Mouse (Mus musculus): Measurements from ENCODE around the gene Epop.
"Not testable (repeated sequence)": the region's sequence is repeated elsewhere in the genome, so short reads cannot be mapped to it uniquely, and the experiment has no call there.

Gene Epop

DNA sequence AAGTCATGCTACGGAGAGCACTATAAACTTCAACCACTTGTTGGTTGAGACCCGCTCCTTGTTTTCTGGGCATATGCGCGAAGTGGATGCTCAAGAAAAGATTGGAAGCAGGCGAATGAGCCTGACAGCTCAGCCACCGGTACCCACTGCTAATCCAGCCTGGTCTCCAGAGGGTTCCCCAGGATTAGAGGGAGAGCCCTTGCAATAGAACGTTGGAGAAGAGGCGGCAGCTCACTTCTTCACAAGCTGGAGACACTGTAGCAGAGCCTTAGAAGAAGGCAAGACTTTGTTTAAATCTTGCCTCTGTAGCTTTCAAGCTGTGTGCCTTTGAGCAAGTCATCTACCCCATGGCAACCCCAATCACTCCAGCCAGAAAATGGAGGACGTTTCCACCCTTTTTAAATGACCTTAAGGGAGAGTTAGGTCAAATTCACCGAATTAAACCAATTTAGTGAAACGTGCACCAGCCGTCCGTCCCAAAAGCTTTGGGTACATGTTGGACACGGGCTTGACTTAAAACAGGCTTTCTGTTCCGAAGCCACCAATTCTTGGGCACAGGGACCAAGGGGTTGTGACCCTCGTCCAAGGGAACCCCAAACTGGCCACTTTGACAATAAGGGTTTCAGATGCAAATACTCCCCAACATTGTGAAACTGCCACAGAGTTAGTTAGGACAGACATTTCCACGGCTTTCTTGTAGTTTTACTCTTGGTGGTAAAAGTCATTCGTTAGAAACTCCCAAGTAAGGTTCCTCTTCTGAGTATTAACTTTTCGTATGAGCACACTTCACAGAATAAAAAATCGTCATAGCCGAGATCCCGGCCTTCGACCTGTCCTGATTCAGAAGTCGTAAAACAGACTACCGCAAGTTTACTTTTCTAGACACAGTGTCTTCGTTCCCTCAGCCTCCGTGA is 31.5 kb upstream of the Epop start:
- DNase-seq (ENCODE audit: low read depth, low spot score): no peak

DNA sequence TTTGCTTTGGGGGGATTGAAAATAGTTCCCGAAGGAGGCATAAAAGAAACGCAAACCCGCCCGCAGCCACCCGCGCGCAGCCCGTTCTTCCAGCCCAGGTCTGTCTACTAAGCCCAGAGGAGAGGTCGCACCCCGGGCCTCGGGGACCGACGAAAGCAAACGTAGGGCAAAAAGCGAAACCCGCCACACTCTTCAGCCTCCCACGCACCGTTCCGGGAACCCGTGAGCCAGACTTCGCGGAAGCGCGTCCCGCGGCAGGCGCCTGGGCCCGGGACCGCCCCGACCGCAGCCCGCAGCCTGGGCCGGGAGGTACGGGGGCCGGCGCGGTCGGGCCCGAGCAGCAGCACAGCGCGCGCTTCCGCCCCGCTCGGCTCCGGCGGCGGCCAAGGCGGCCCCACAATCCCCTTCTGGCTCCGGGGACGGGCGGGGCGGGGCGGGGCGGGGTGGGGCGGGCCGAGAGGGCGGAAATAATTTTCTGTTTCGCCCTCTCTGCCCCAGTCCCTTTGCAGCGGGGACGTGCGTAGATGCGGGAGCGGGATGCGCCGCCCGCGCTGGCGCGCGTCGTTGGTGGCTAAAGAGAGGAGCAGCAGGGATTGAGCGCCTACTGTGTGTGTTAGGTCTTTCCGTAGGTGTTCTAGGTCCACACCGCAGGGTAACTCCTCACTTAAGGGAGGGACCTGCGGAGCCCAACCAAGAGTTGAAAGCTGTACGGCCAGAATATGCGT is 30.6 kb upstream of the Epop start:
- no peak for DNase-seq (ENCODE audit: low read depth, low spot score)

DNA sequence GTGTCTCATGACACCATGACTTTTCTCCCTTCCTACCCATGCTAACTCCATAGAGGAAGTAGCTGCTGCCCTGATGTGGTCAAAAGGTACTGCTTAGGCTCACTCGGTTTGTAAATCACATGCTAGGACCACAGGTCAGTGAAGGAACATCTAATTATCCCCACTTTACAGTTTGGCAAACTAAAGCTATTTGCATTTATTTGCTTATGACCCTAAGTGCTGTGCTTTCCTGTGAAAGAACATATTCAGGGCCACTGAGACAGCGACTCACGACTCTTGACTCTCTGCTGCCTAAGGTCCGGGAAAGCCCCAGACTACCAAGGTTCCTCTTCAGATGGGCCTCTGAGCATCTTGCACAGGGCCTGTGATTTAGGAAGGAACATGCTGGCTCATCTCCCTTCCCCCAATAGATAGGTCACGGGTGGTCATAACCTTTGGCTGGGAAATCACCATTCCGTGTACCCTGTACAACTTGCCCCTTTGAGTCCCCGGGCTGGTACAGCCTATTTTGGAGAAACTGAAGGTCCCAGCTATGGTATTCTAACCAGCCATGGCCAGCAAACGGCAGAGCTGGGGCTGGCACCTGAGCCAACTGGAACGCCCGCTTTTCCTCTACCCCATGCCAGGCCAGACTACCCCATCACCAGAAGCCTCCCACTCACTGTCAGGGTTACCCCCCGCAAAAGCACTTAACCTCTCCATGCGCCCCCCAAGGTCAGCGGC is 29.9 kb upstream of the Epop start:
- no peak for DNase-seq (ENCODE audit: low read depth, low spot score)

DNA sequence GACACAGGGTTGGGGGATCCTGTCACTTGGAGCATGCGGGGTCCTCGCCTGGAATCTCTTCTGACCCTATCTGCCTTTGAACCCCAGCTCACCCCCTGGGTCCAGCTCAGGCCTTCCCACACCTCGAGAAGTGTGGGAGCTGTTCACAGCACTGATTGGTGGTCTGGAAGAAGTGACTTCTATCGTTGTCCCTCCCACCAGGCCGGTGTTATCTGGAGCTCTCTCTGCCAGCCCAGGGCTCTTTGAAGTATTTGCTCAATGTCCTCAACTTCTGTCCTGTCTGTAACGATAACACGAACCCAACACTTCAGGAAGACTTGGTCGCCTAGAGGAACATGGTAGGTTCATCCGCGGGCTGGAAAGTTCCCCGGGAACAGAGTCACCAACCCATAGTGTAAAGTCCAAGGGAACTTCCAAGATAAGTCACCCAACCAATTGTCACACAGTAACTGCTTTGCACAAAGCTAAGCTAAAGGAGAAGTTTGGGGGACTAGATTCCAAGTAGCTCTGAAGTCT is 29.3 kb upstream of the Epop start:
- no peak for DNase-seq (ENCODE audit: low read depth, low spot score)

DNA sequence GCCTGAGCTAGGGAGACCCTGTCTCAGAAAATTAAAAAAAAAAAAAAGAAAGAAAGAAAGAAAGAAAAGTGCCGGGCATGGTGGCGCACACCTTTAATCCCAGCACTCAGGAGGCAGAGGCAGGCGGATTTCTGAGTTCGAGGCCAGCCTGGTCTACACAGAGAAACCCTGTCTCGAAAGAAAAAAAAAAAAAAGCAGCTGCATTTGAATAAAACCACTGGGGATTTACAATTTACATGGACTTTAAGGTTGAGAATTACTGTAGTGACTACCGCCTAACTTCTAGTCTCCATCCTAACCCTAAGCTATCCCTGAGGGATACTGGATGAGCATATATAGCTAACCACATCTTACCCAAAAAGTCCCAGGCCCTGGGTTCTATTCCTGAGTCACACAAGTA is 28.5 kb upstream of the Epop start:
- not testable (repeated sequence) for DNase-seq (ENCODE audit: low read depth, low spot score)

DNA sequence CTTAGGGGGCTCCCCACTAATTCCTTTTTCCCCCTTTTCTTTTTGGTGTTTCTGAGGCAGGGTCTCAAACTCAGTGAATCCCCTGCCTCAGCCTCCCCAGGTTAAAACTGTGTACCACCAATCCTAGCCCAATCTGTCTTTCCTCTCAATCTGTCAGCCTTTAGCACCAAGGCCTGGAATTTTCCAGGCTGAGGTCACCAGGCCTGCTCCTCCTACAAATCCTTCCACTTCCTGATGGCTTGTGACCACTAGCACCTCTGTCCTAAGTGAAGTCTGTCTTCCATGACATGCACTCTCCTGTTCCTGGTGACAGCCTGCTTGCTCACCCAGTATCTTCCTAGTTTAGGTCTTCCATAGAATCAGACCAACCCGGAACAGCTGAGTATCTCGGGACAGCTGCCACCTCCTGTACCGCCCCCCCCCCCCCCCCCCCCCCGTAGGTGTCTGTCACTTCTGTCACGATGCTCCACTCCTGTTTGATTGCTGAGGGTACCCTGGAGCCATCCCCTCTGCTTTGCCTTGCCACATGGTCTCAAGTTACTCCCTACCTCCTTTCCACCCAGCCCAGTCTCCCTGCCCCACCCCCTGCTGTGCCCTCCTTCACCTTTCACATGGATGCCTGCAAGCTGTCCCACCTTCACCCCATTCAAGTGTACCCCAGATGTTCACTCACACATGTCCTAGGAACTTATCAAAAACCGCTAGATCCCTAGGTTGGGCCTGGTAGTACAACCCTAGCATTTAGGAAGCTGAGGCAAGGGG is 27.9 kb upstream of the Epop start:
- DNase-seq (ENCODE audit: low read depth, low spot score): no peak

DNA sequence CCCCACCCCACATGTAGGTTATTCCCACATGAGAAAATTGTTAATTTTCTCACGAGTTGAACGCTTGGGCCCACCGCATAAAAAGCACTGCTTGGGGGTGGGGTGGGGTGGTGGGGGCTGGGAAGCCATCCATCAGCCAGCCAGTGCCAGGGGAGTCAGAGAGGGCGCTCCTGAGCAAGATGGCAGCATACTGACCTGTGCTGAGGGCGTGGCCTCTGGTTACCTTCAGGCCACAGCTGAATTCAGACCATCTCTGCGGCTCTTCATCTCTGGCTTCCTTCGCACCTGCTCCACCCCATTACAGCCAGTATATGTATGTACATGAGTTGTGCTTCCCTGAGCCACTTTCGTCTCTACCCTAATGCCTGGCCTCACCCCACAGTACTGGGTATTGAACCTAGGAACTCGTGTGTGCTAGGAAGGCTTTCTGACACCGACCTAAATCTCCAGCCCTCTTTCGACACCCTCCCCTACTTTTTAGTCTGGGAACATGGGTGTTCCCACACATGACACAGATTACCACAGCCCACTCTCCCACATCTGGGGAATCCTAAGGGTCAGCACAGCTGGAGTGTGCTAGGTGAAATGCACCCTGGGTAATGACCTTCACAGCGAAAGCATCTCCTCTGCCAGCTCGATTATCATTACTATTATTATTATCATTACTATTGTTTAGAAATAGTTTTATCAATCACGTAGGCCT is 26.9 kb upstream of the Epop start:
- DNase-seq (ENCODE audit: low read depth, low spot score): no peak

DNA sequence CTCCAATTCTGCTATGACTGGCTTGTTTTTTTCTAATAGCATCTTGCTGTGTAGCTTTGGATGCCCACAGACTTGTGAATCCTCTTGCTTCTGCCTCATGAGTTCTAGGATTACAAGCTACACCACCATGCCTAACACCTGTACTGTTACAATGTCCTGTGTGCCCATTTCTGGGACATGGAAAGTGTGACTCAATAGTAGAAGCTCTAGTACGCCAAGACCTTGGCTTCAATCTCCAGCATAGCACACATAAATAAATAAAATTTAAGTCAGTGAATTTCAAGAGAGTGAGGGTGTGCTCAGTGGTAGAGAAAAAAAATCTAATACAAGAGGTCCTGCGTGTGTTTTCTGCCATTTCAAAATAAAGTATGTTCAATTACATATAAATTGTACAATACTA is 24.7 kb upstream of the Epop start:
- no peak for DNase-seq (ENCODE audit: low read depth, low spot score)

DNA sequence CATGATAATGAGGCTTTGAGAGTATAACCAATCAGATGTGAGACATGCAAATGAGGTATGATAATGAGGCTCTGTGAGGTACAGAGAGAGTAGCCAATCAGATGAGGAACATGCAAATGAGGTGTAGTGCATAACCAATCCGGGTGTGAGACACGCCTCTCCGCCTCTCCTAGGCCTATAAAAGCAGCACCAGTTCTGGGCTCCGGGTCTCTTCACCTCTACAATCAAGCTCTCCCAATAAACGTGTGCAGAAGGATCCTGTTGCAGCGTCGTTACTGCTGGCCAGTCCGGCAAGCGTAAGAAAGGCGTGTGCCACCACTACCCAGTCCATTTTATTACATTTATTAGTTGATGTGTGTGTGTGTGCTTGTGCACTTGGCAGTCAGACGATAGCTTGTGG is 23.9 kb upstream of the Epop start:
- not testable (repeated sequence) for DNase-seq (ENCODE audit: low read depth, low spot score)

DNA sequence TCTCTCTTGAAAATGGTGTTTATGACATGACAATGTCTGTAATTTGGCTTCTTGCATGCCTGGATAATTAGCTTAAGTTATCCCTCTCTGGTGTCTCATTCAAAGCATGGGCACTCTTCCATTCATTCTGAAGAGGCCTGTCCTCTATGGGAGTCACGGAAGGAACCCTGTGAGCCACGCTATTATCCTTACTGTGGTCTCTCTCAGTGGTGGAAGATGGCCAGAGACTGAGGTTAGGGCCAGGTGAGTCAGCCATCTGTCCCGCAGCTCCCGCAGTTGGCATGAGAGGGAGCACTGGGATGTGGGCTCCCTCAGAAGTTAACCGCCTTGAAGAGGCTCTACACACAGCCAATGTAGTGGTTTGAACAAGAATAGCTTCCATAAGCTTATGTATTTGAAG is 20.8 kb upstream of the Epop start:
- no peak for DNase-seq (ENCODE audit: low read depth, low spot score)

DNA sequence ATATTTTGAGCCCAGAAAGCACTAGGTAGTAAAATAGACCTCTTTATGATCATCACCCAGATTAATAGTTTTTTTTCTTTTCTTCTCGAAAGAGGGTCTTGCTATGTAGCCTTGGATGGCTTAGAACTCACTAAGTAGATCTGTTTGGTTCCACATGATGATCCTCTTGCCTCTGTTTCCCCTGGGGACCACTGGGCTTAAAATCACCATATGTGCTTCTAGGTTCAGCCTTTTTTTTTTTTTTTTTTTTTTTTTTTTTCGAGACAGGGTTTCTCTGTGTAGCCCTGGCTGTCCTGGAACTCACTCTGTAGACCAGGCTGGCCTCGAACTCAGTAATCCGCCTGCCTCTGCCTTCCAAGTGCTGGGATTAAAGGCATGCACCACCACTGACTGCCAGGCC is 19.0 kb upstream of the Epop start:
- not testable (repeated sequence) for DNase-seq (ENCODE audit: low read depth, low spot score)

DNA sequence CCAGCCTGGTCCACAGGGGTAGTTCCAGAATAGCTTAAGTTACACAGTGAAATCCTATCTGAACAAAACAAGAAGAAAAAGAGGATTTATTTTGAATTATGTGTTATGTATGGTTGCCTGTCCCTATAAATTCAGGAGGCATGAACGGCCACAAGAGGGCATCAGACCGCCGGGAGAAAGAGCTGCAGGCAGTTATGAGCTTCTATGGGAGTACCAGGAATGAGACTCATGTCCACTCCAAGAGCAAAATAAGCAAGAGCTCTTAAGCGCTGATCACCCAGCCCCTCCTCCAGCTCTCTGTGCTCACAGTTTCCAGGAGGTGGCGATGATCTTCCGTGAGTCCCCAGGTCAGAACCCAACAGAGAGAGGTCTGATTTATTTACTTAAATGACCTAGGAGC is 15.3 kb upstream of the Epop start:
- no peak for DNase-seq (ENCODE audit: low read depth, low spot score)

DNA sequence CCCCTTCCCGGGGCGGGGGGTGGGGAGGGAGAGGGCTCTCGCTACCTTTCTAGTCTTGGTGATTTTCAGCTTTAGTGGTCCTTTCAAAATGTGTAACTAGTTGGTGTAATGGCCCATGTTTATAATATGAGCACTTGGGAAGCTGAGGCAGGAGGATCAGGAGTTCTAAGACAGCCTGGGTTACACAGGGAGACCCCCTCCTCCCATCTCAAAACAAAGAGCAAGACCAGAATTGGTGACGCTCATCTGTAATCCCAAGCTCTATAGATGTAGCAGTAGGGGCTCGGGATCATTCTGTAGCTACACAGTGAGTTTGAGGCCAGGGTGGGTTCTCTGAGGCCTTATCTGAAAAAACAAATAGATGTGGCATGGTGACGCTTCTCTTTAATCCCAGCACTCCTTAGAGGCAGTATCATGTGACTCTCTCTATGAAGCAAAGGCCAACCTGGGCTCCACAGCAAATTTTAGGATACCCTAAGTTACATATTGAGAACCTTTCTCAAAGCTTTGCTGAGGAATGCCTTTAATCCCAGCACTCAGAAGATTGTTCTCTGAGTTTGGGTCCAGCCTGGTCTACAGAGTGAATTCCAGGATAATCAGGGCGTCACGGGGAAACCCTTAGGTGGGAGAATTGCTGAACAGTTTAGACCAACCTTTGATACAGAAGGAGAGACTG is 14.0 kb upstream of the Epop start:
- DNase-seq (ENCODE audit: low read depth, low spot score): no peak

DNA sequence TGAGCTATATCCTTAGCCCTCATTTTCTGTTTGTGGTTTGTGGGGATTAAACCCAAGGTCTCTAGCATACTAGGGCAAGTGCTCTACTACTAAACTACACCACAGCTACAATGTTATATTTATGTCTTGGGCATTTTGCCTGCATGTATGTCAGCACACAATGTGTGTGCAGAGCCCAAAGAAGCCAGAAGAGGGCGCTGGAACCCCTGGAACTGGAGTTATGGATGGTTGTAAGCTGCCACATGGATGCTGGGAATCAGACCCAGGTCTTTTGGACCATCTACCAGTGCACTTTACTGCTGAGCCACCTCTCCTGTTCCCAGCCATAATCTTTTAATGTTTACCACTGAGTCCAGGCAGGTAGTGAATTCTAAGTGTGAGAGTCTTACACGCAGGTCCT is 13.2 kb upstream of the Epop start:
- DNase-seq (ENCODE audit: low read depth, low spot score): no peak

DNA sequence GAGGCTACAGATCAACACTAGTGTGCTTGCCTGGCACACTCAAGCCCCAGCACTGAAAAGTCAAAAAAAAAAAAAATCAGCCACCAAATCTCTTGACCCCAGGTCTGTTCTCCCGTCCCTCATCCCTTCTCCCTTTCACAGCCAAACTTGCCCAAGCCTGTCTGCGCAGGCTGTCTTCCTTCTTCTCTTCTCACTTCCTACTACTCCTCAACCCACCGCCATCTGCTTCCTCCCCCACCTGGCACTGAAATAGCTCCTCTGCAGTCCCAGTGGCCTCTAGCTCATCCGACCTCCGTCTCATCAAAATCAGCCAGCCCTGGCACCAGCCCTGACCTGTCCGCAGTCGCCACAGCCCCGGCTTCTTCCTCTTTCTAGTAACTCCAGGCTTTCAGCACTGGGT is 12.2 kb upstream of the Epop start:
- DNase-seq (ENCODE audit: low read depth, low spot score): no peak

DNA sequence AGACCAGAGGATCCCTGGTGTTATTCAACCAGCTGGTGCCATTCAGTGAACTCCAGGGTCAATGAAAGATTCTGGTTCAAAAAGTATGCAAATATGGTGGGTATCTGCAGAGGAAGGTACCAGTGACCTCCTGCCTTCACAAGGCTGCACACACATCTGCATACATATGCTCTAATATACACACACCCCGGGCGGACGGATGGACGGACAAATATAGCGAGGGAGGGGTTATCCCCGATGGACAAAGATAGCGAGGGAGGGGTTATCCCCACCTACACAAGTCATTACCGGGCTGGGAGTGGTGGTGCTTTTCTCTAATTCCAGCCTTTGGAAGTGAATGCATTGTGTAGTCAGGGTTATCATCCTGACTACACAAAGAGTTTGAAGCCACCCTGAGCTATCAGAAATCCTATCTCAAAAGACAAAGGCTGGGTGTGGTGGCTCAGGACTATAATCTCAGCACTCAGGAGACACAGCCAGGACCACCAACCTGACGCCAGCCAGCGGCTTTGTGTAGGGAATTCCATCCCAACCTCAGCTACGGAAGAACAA is 6.0 kb upstream of the Epop start:
- DNase-seq (ENCODE audit: low read depth, low spot score): no peak

DNA sequence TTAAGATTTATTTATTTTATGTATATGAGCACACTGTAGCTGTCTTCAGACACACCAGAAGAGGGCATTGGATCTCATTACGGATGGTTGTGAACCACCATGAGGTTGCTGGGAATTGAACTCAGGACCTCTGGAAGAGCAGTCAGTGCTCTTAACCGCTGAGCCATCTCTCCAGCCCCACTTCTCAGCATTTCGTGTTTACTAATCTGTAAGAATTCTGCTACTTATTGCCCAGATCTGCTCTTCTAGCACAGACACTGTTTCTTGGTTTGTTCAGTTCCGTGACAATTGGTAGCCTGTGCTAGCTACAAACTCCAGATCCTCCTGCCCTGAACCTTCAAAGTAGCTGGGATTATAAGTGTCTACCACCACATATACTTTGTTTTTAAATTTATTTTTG is 2.9 kb upstream of the Epop start:
- DNase-seq (ENCODE audit: low read depth, low spot score): not testable (repeated sequence)

DNA sequence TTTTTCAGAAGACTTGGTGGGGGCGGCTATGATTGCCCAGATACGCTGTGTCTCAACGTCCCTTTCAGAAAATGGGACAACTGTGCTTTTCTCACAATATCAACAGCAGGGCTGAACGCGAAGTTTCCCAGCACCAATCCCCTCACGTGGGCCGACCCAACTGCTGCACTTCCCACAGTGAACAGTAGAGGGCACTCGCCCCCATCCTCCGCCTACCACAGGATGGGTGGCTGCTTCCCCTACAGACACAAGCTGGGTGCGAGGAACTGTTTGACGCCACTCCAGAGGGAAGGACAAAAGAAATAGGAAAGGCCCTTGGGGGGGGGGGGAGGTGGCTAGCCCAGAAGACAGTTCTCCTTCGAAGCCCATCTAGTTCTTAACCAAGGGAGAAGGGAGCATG is 2.4 kb upstream of the Epop start:
- peak; percentile 29 for DNase-seq (ENCODE audit: low read depth, low spot score)

DNA sequence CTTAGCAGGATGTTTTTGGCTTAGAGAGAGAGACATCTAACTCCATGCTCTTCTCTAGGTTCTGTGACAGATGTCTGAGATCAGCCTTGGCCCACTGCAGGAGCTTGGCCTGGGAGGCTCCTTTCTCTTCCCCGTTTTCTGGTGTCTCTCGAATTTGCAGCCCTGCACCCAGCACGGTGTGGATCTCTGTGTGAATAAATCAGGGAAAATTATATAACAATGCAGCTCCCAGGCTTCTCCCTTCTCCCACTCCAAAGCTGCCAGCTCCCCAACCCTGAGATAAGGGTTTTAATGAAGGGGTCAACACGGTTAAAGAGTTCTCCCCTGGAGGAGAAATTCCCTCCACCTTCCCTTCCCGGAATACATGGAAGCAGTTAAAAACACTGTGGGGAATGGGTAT is 2.0 kb upstream of the Epop start:
- no peak for DNase-seq (ENCODE audit: low read depth, low spot score)

DNA sequence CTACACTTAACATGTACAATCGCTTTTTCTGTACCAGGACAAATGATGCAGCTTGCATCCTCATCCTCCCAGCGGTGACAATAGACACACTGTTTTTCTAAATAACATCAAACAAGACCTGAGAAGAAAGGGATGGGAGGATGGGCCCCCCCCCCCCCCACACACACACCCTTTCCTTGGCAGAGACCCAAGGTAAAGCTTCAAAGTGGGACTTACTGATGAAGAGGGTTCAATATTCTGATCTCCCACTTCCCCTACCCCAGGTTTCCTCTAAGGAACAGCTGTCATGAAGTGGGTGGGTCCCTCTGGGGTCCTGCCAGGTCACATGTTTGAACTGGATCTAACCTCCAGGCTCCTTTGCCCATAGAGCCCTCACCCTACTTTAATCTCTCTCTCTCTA is 1.5 kb upstream of the Epop start:
- no peak for DNase-seq (ENCODE audit: low read depth, low spot score)

Measured in c-Kit-negative CD71-positive TER-119-positive erythroid progenitor cells, embryonic 14.5 days (primary cell).